Mouse (Mus musculus) adrenal gland, postnatal 10 days (tissue): Measurements from ENCODE around the gene BC067074. TPM values are rescaled to one million over a fixed set of nuclear protein-coding genes. Genes with fewer than 3 reads are reported as not detected.

Experiments used
- DNase-seq: peaks from one replicate; pipeline ENCODE4 v3.0.0; 2021; ENCODE audit warnings: mixed read lengths
- total RNA-seq, 2 experiments: library from RNA; stranded (reverse); gene quantifications; 2 replicates each; pipeline ENCODE4 v1.2.3; 2021

The BC067074 gene
- total RNA-seq, 2 experiments from 2014 or later: 2.3 to 4.7 TPM

GRCm38 (mm10) chr13:113324241-113324640 lies 31.3 kb downstream of the BC067074 start:
- no peak for DNase-seq

- no peak for DNase-seq
These were observed 32.7 kb downstream of the BC067074 start for GRCm38 (mm10) chr13:113325678-113326077.

- no peak for DNase-seq
These were observed 39.3 kb downstream of the BC067074 start for GRCm38 (mm10) chr13:113332256-113332655.

GRCm38 (mm10) chr13:113333374-113333773 lies 40.4 kb downstream of the BC067074 start:
- DNase-seq: no peak

- DNase-seq: no peak
These were observed 41.0 kb downstream of the BC067074 start for GRCm38 (mm10) chr13:113333931-113334330.

- DNase-seq: no peak
These were observed 41.8 kb downstream of the BC067074 start for GRCm38 (mm10) chr13:113334773-113335172.

- peak; percentile 71 for DNase-seq
These were observed 44.4 kb downstream of the BC067074 start for GRCm38 (mm10) chr13:113337223-113337858.

- DNase-seq: no peak
These were observed 47.7 kb downstream of the BC067074 start for GRCm38 (mm10) chr13:113340644-113341043.

GRCm38 (mm10) chr13:113341161-113341560 lies 48.2 kb downstream of the BC067074 start:
- no peak for DNase-seq

GRCm38 (mm10) chr13:113342355-113342919 lies 49.5 kb downstream of the BC067074 start:
- DNase-seq: no peak

GRCm38 (mm10) chr13:113350743-113351430 lies 57.9 kb downstream of the BC067074 start:
- DNase-seq: no peak

- no peak for DNase-seq
These were observed 60.6 kb downstream of the BC067074 start for GRCm38 (mm10) chr13:113353546-113353945.

GRCm38 (mm10) chr13:113353955-113354354 lies 61.0 kb downstream of the BC067074 start:
- DNase-seq: no peak

- DNase-seq: peak; percentile 38
These were observed 62.1 kb downstream of the BC067074 start for GRCm38 (mm10) chr13:113355022-113355421.

- DNase-seq: no peak
These were observed 64.6 kb downstream of the BC067074 start for GRCm38 (mm10) chr13:113357438-113358144.

- no peak for DNase-seq
These were observed 66.7 kb downstream of the BC067074 start for GRCm38 (mm10) chr13:113359676-113360075.

- DNase-seq: no peak
These were observed 73.0 kb downstream of the BC067074 start for GRCm38 (mm10) chr13:113365976-113366375.

- no peak for DNase-seq
These were observed 76.1 kb downstream of the BC067074 start for GRCm38 (mm10) chr13:113368931-113369579.

- DNase-seq: no peak
These were observed 76.7 kb downstream of the BC067074 start for GRCm38 (mm10) chr13:113369622-113370021.

- no peak for DNase-seq
These were observed 80.5 kb downstream of the BC067074 start for GRCm38 (mm10) chr13:113373291-113374083.

- no peak for DNase-seq
These were observed 81.1 kb downstream of the BC067074 start for GRCm38 (mm10) chr13:113374084-113374405.

GRCm38 (mm10) chr13:113377631-113378030 lies 84.7 kb downstream of the BC067074 start:
- DNase-seq: no peak
